Mouse (Mus musculus) cerebellum, adult 18-20 months (tissue): ENCODE data around the gene Ano5.

Source experiments
- DNase-seq, 2 experiments: peaks; one replicate each; pipeline ENCODE4 v3.0.0; 2021

Gene Ano5

GRCm38 (mm10) chr7:51629206-51629605 lies 118.4 kb downstream of the Ano5 start:
- DNase-seq, result no peak

GRCm38 (mm10) chr7:51631171-51631570 lies 120.3 kb downstream of the Ano5 start:
- DNase-seq, result no peak

- no peak for DNase-seq
Observed at GRCm38 (mm10) chr7:51632543-51633229, 121.9 kb downstream of the Ano5 start.

- no peak for DNase-seq
Observed at GRCm38 (mm10) chr7:51633230-51633844, 122.5 kb downstream of the Ano5 start.
